Mouse (Mus musculus) cerebellum, adult 2 months (tissue): Measurements from ENCODE around the gene Tnrc6b. TPM values are rescaled to one million over a fixed set of nuclear protein-coding genes. Genes with fewer than 3 reads are reported as not detected.
A peak's percentile ranks its signal among the peaks of the same experiment; 100 is the strongest.
"Not testable (repeated sequence)": the region's sequence is repeated elsewhere in the genome, so short reads cannot be mapped to it uniquely, and the experiment has no call there.

Source experiments
- DNase-seq, 2 experiments: peaks; one replicate each; pipeline ENCODE4 v3.0.0; 2021
- H3K27ac ChIP-seq: fragments of 200-500 bp; 2 replicates; pipeline ENCODE4 v1.5.1; 2012; ENCODE audit warnings: low read length, control low read depth, inconsistent platforms; ENCODE audit not compliant: insufficient read depth
- H3K27me3 ChIP-seq: fragments of 200-500 bp; 2 replicates; pipeline ENCODE4 v1.6.1; 2012; ENCODE audit warnings: inconsistent platforms, mild to moderate bottlenecking, low read length, moderate library complexity; ENCODE audit not compliant: control insufficient read depth, insufficient read depth
- H3K4me1 ChIP-seq: fragments of 200-500 bp; 2 replicates; pipeline ENCODE4 v1.6.1; 2011; ENCODE audit warnings: low read length; ENCODE audit not compliant: control insufficient read depth, insufficient read depth
- H3K4me3 ChIP-seq: fragments of 200-500 bp; replicated peaks from 2 replicates; pipeline ENCODE3; 2011; ENCODE audit warnings: mild to moderate bottlenecking, low read depth, low read length, control low read depth; ENCODE audit not compliant: insufficient read depth
- CTCF ChIP-seq: fragments of 200-500 bp; IDR thresholded peaks from 2 replicates; pipeline ENCODE4 v1.5.1; 2011; ENCODE audit warnings: low read depth, mild to moderate bottlenecking, control low read depth, low read length, moderate library complexity, borderline replicate concordance; ENCODE audit not compliant: insufficient read depth
- POLR2A ChIP-seq: fragments of 200-500 bp; IDR thresholded peaks from 2 replicates; pipeline ENCODE4 v1.6.1; 2011; ENCODE audit warnings: low read length, control low read depth, borderline replicate concordance; ENCODE audit not compliant: insufficient read depth
- WGBS: fragments of 180-500 bp; shearing (Covaris S2); methylation state at CpG from one replicate; pipeline ENCODE4 v1.1.7; 2018; 5-methylcytosine and 5-hydroxymethylcytosine counted together
- polyA plus RNA-seq: library from polyadenylated mRNA; depleted of rRNA; stranded (reverse); fragments of >200 nt; gene quantifications from 2 replicates; pipeline ENCODE4 v1.2.3, GENCODE M21; 2012

The Tnrc6b gene
- polyA plus RNA-seq, 1 experiment: 32.5 TPM

GRCm38 (mm10) chr15:80732266-80733030 lies 21.3 kb downstream of the Tnrc6b start:
- H3K4me1 ChIP-seq: peaks cover 3% of the 10 kb centered on the region; the same call in 1 of the 2 replicates
- WGBS: 22% methylated on average over 4 of the region's 4 CpGs
- peak in 1 of 2 experiments; percentile 19 for DNase-seq
- no peaks in the 10 kb centered on the region for H3K27me3 ChIP-seq
- no peak overlapping the region for H3K27ac ChIP-seq
- TF ChIP-seq POLR2A (no peak), CTCF (no peak)
- H3K4me3 ChIP-seq: no peak overlapping the region

GRCm38 (mm10) chr15:80735300-80735699 lies 24.2 kb downstream of the Tnrc6b start:
- Histone ChIP-seq H3K4me3 (no peak overlapping the region), H3K4me1 (peaks cover 6% of the 10 kb centered on the region), H3K27ac (no peak overlapping the region), H3K27me3 (no peaks in the 10 kb centered on the region)
- WGBS: 90% methylated on average over 3 of the region's 3 CpGs
- TF ChIP-seq POLR2A: no peak
- TF ChIP-seq CTCF: no peak
- DNase-seq: no peak

GRCm38 (mm10) chr15:80735708-80736107 lies 24.6 kb downstream of the Tnrc6b start:
- H3K27ac ChIP-seq, H3K4me1 ChIP-seq, H3K4me3 ChIP-seq, H3K27me3 ChIP-seq, DNase-seq: not testable (repeated sequence)
- 96% methylated on average over 4 of the region's 4 CpGs for WGBS

- no peak overlapping the region for H3K4me3 ChIP-seq
- H3K27me3 ChIP-seq: no peaks in the 10 kb centered on the region
- H3K27ac ChIP-seq: no peak overlapping the region
- 56% methylated on average over 1 of the region's 1 CpGs for WGBS
- TF ChIP-seq CTCF (no peak), POLR2A (no peak)
- peaks cover 6% of the 10 kb centered on the region for H3K4me1 ChIP-seq
- DNase-seq: no peak
Observed at GRCm38 (mm10) chr15:80736553-80736952, 25.4 kb downstream of the Tnrc6b start.

- Histone ChIP-seq H3K27ac (no peak overlapping the region), H3K4me1 (peaks cover 6% of the 10 kb centered on the region; the same call in 1 of the 2 replicates), H3K4me3 (no peak overlapping the region), H3K27me3 (no peaks in the 10 kb centered on the region)
- TF ChIP-seq CTCF (no peak), POLR2A (no peak)
- no peak for DNase-seq
- 93% methylated on average over 2 of the region's 2 CpGs for WGBS
Observed at GRCm38 (mm10) chr15:80738244-80738643, 27.1 kb downstream of the Tnrc6b start.

GRCm38 (mm10) chr15:80739972-80740371 lies 28.9 kb downstream of the Tnrc6b start:
- 97% methylated on average over 1 of the region's 1 CpGs for WGBS
- no peak for TF ChIP-seq POLR2A
- TF ChIP-seq CTCF: no peak
- Histone ChIP-seq H3K4me3 (no peak overlapping the region), H3K27me3 (no peaks in the 10 kb centered on the region), H3K27ac (no peak overlapping the region), H3K4me1 (peaks cover 6% of the 10 kb centered on the region; the same call in 1 of the 2 replicates)
- no peak for DNase-seq

- TF ChIP-seq CTCF: no peak
- TF ChIP-seq POLR2A: no peak
- 84% methylated on average over 1 of the region's 1 CpGs for WGBS
- H3K4me1 ChIP-seq: peaks cover 6% of the 10 kb centered on the region; the same call in 1 of the 2 replicates
Observed at GRCm38 (mm10) chr15:80741836-80742235, 30.7 kb downstream of the Tnrc6b start.

GRCm38 (mm10) chr15:80742991-80743474 lies 31.9 kb downstream of the Tnrc6b start:
- Histone ChIP-seq H3K4me3 (no peak overlapping the region), H3K27ac (no peak overlapping the region), H3K27me3 (no peaks in the 10 kb centered on the region), H3K4me1 (peaks cover 6% of the 10 kb centered on the region; the same call in 1 of the 2 replicates)
- DNase-seq: no peak
- no peak for TF ChIP-seq CTCF
- TF ChIP-seq POLR2A: no peak
- WGBS: 96% methylated on average over 3 of the region's 3 CpGs

More at GRCm38 (mm10) chr15:80741836-80742235, 30.7 kb downstream of the Tnrc6b start:
- H3K27ac ChIP-seq: no peak overlapping the region
- H3K27me3 ChIP-seq: no peaks in the 10 kb centered on the region
- no peak for DNase-seq
- H3K4me3 ChIP-seq: no peak overlapping the region
